Mouse (Mus musculus): Measurements from ENCODE around the gene Rars.
"Not testable (repeated sequence)": the region's sequence is repeated elsewhere in the genome, so short reads cannot be mapped to it uniquely, and the experiment has no call there.

Gene Rars

GRCm38 (mm10) chr11:35838345-35839338 lies 4.3 kb upstream of the Rars start:
- DNase-seq, result peak; percentile 83

GRCm38 (mm10) chr11:35837156-35838126 lies 3.1 kb upstream of the Rars start:
- no peak for DNase-seq

GRCm38 (mm10) chr11:35833270-35833669 lies 1.0 kb downstream of the Rars start:
- DNase-seq, result no peak

- no peak for DNase-seq
Observed at GRCm38 (mm10) chr11:35832139-35832538, 2.2 kb downstream of the Rars start.

- DNase-seq, result no peak
Observed at GRCm38 (mm10) chr11:35827714-35828113, 6.6 kb downstream of the Rars start.

GRCm38 (mm10) chr11:35816316-35816715 lies 18.0 kb downstream of the Rars start:
- DNase-seq, result no peak

GRCm38 (mm10) chr11:35811458-35811857 lies 22.8 kb downstream of the Rars start:
- no peak for DNase-seq

- DNase-seq, result no peak
Observed at GRCm38 (mm10) chr11:35801332-35801731, 33.0 kb downstream of the Rars start.

GRCm38 (mm10) chr11:35798874-35799273 lies 35.4 kb downstream of the Rars start, which contains the start of gene Fbll1:
Fbll1 (minus strand) TSS chr11:35798884.
- DNase-seq, result peak; percentile 30

GRCm38 (mm10) chr11:35798495-35798820 lies 35.8 kb downstream of the Rars start:
- DNase-seq, result peak; percentile 53

- peak; percentile 33 for DNase-seq
Observed at GRCm38 (mm10) chr11:35797751-35798494, 36.4 kb downstream of the Rars start.

- not testable (repeated sequence) for DNase-seq
Observed at GRCm38 (mm10) chr11:35792800-35793199, 41.5 kb downstream of the Rars start.

- no peak for DNase-seq
Observed at GRCm38 (mm10) chr11:35788443-35788842, 45.9 kb downstream of the Rars start.

GRCm38 (mm10) chr11:35784537-35784936 lies 49.8 kb downstream of the Rars start:
- no peak for DNase-seq

GRCm38 (mm10) chr11:35784002-35784401 lies 50.3 kb downstream of the Rars start:
- DNase-seq, result no peak

GRCm38 (mm10) chr11:35783038-35783437 lies 51.3 kb downstream of the Rars start:
- DNase-seq, result no peak

GRCm38 (mm10) chr11:35782444-35782843 lies 51.9 kb downstream of the Rars start:
- DNase-seq, result no peak

- DNase-seq, result peak; percentile 37
Observed at GRCm38 (mm10) chr11:35780336-35780735, 54.0 kb downstream of the Rars start.

- DNase-seq, result no peak
Observed at GRCm38 (mm10) chr11:35776452-35776851, 57.9 kb downstream of the Rars start.

- DNase-seq, result no peak
Observed at GRCm38 (mm10) chr11:35775606-35776005, 58.7 kb downstream of the Rars start.

- DNase-seq, result no peak
Observed at GRCm38 (mm10) chr11:35770741-35771504, 63.4 kb downstream of the Rars start.
